Mouse (Mus musculus): ENCODE measurements at regions not wholly inside any gene's neighbourhood (a gene's known extent, or its start where the extent isn't known, plus 50 kb on each side); places are given as distances from the start of the nearest gene placed in this dataset.

DNA sequence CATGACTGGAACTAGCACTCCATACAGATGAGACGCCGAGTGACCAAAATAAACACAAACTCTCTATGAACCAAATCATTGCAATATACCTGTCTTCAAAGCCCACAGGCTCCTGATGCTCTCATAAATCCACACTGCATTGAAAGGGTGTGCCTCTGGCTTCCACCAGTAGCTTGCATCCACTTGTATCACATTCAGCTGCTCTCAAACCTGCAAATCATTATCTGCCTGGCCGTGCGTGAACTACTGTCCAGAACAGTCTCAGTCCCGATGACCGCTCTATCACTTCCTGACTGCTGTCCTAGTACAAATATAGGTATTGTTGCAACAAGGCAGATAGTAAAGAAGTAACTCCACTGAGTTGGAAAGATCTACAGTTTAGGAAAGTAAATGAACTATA, 77.9 kb upstream of the Tsc22d2 start:
- no peak overlapping the region for H3K27ac ChIP-seq (ENCODE audit: low read depth)
- H3K9ac ChIP-seq (ENCODE audit: low read length) = no peak overlapping the region
- no peaks in the 10 kb centered on the region for H3K9me3 ChIP-seq (ENCODE audit: control insufficient read depth, low read length)
- 0 out of 2 replicates have a peak, but pooled peaks cover 7% of the 10 kb centered on the region for H3K4me1 ChIP-seq (replicated peaks; ENCODE audit: control insufficient read depth, insufficient read depth, low read length)
- no peak overlapping the region for H3K4me2 ChIP-seq (ENCODE audit: low read length)
- ATAC-seq (replicated peaks; ENCODE audit: low FRiP score, low TSS enrichment, low read depth) (no peak), DNase-seq (ENCODE audit: low spot score) (no peak)
- WGBS = 73% methylated on average over 6 of the region's 6 CpGs
- H3K27me3 ChIP-seq (replicated peaks; ENCODE audit: control insufficient read depth, insufficient read depth, low read length) = no peaks in the 10 kb centered on the region
- H3K4me3 ChIP-seq (ENCODE audit: low read depth, low read length) = no peak overlapping the region
- no peaks in the 10 kb centered on the region for H3K36me3 ChIP-seq (ENCODE audit: control insufficient read depth, insufficient read depth, low read length)

- Histone ChIP-seq H3K36me3 (ENCODE audit: control insufficient read depth, insufficient read depth, low read length) (no peaks in the 10 kb centered on the region), H3K9me3 (ENCODE audit: control insufficient read depth, low read length) (no peaks in the 10 kb centered on the region), H3K4me3 (ENCODE audit: low read depth, low read length) (no peak overlapping the region), H3K4me1 (replicated peaks; ENCODE audit: control insufficient read depth, insufficient read depth, low read length) (0 out of 2 replicates have a peak, but pooled peaks cover 4% of the 10 kb centered on the region), H3K4me2 (ENCODE audit: low read length) (no peak overlapping the region), H3K27ac (ENCODE audit: low read depth) (no peak overlapping the region), H3K27me3 (replicated peaks; ENCODE audit: control insufficient read depth, insufficient read depth, low read length) (no peaks in the 10 kb centered on the region), H3K9ac (ENCODE audit: low read length) (no peak overlapping the region)
- DNase-seq (ENCODE audit: low spot score) = no peak
- ATAC-seq (replicated peaks; ENCODE audit: low FRiP score, low TSS enrichment, low read depth) = no peak
- 77% methylated on average over 7 of the region's 7 CpGs for WGBS
Observed at GRCm38 (mm10) chr3:58338976-58339375, 75.5 kb upstream of the Tsc22d2 start.

DNA sequence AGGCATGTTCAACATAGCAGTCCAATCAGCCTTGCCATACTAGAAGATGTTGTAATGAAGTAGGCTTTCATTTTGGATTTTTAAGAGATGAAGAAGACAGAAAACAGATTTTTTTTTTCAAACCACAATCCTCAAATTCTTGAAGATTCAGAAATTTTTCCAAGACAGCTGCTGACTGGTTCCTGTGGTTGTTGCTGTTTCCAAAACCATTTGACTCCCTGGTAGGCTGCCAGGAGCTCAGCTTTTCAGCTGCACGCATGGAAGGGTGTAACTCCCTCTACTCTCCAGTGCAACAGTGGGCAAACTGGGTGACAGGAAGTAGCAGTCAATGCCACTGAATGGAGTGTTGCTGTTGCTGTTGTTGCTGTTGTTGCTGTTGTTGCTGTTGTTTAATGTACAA, 72.4 kb upstream of the Tsc22d2 start:
- H3K9me3 ChIP-seq (ENCODE audit: control insufficient read depth, low read length) = no peaks in the 10 kb centered on the region
- no peaks in the 10 kb centered on the region for H3K27me3 ChIP-seq (replicated peaks; ENCODE audit: control insufficient read depth, insufficient read depth, low read length)
- H3K4me3 ChIP-seq (ENCODE audit: low read depth, low read length) = no peak overlapping the region
- H3K27ac ChIP-seq (ENCODE audit: low read depth) = no peak overlapping the region
- H3K4me1 ChIP-seq (replicated peaks; ENCODE audit: control insufficient read depth, insufficient read depth, low read length) = no peaks in the 10 kb centered on the region
- no peak for DNase-seq (ENCODE audit: low spot score)
- no peak overlapping the region for H3K4me2 ChIP-seq (ENCODE audit: low read length)
- 64% methylated on average over 1 of the region's 1 CpGs for WGBS
- H3K9ac ChIP-seq (ENCODE audit: low read length) = no peak overlapping the region
- no peak for ATAC-seq (replicated peaks; ENCODE audit: low FRiP score, low TSS enrichment, low read depth)
- no peaks in the 10 kb centered on the region for H3K36me3 ChIP-seq (ENCODE audit: control insufficient read depth, insufficient read depth, low read length)

- ATAC-seq (replicated peaks; ENCODE audit: low FRiP score, low TSS enrichment, low read depth) = no peak
- no peak overlapping the region for H3K4me2 ChIP-seq (ENCODE audit: low read length)
- no peak overlapping the region for H3K4me3 ChIP-seq (ENCODE audit: low read depth, low read length)
- no peaks in the 10 kb centered on the region for H3K27me3 ChIP-seq (replicated peaks; ENCODE audit: control insufficient read depth, insufficient read depth, low read length)
- H3K9me3 ChIP-seq (ENCODE audit: control insufficient read depth, low read length) = no peaks in the 10 kb centered on the region
- no peak overlapping the region for H3K27ac ChIP-seq (ENCODE audit: low read depth)
- H3K36me3 ChIP-seq (ENCODE audit: control insufficient read depth, insufficient read depth, low read length) = no peaks in the 10 kb centered on the region
- WGBS = 73% methylated on average over 4 of the region's 4 CpGs
- H3K4me1 ChIP-seq (replicated peaks; ENCODE audit: control insufficient read depth, insufficient read depth, low read length) = no peaks in the 10 kb centered on the region
- no peak overlapping the region for H3K9ac ChIP-seq (ENCODE audit: low read length)
- DNase-seq (ENCODE audit: low spot score) = no peak
Observed at GRCm38 (mm10) chr3:58362563-58362962, 52.0 kb upstream of the Tsc22d2 start.

DNA sequence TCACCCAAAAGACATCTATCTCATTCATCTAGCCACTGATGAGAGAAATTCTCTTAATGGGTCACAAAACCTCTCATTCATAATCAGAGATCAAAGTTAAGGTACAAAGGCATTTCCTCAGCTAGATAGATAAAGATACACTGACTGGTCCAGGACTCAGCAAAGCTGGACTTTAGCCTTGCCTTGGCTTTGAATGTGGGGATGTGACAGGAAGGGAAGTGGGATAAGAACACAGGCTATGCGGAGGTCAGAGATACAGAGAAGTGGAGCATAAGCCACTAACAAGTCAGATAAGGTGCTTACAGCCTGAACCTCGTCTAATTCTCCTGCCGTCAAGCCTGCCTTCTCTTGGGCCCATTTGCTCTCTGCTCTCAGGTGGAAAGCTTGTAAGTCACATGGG, 50.0 kb upstream of the Tsc22d2 start:
- no peak overlapping the region for H3K27ac ChIP-seq (ENCODE audit: low read depth)
- DNase-seq (ENCODE audit: low spot score) = no peak
- no peak overlapping the region for H3K4me2 ChIP-seq (ENCODE audit: low read length)
- H3K9me3 ChIP-seq (ENCODE audit: control insufficient read depth, low read length) = no peaks in the 10 kb centered on the region
- H3K4me3 ChIP-seq (ENCODE audit: low read depth, low read length) = no peak overlapping the region
- 70% methylated on average over 3 of the region's 3 CpGs for WGBS
- no peaks in the 10 kb centered on the region for H3K27me3 ChIP-seq (replicated peaks; ENCODE audit: control insufficient read depth, insufficient read depth, low read length)
- H3K4me1 ChIP-seq (replicated peaks; ENCODE audit: control insufficient read depth, insufficient read depth, low read length) = no peaks in the 10 kb centered on the region
- no peaks in the 10 kb centered on the region for H3K36me3 ChIP-seq (ENCODE audit: control insufficient read depth, insufficient read depth, low read length)
- H3K9ac ChIP-seq (ENCODE audit: low read length) = no peak overlapping the region
- ATAC-seq (replicated peaks; ENCODE audit: low FRiP score, low TSS enrichment, low read depth) = no peak

Measured in intestine, embryonic 14.5 days (tissue).